Mouse (Mus musculus): ENCODE measurements around the gene Capsl.

- TF ChIP-seq HCFC1 (IDR thresholded peaks at IDR 0.05; ENCODE audit: borderline replicate concordance, insufficient read depth, low read length), result no peak
- TF ChIP-seq ZC3H11A (IDR thresholded peaks at IDR 0.05; ENCODE audit: borderline replicate concordance, low read depth, low read length), result no peak
- TF ChIP-seq MAFK (IDR thresholded peaks at IDR 0.05; ENCODE audit: insufficient read depth, low read depth, low read length), result no peak
- no peak for TF ChIP-seq ZNF384 (IDR thresholded peaks at IDR 0.05; ENCODE audit: low read depth, low read length)
These were observed 18.4 kb downstream of the Capsl start for GRCm38 (mm10) chr15:9454198-9454597.

Measured in ES-E14 (cell line).